Mouse (Mus musculus): ENCODE data around the gene Setd1b.

DNA sequence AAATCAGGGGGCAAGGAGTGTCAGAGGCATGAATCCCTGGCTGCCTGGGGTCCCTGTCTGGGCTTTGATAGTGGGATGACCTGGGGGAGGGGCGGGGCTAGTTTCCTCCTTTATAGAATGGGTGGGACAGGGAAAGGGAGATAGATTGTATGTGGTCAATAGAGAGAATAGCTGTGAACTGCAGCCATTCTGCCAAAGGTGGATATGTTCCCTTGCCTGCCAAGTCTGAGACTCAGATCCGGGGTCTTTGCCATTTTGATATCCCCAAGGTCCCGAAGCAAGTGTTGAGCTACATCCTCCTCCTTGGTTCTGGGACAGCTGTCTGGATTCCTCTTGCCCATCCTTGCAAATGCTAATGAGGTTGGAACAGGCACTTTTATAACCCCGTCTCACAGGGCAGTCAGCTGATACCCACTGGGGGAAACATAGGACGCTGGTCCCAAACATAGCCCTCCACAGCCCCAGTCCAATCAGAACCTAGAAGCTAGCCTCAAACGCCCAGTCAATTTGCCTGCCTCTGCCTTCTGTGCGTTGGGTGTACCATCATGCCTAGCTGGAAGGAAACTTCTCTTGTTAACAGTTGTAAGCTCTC is 21.3 kb upstream of the Setd1b start:
- TF ChIP-seq POLR2A (IDR thresholded peaks at IDR 0.05; ENCODE audit: control insufficient read depth, low read depth, low read length) (no peak), CTCF (IDR thresholded peaks at IDR 0.05; ENCODE audit: control insufficient read depth, insufficient read depth, insufficient replicate concordance, low read depth, low read length) (no peak)
